21 mouse cellular contexts compared by ENCODE assay signal in the genomic region with DNA sequence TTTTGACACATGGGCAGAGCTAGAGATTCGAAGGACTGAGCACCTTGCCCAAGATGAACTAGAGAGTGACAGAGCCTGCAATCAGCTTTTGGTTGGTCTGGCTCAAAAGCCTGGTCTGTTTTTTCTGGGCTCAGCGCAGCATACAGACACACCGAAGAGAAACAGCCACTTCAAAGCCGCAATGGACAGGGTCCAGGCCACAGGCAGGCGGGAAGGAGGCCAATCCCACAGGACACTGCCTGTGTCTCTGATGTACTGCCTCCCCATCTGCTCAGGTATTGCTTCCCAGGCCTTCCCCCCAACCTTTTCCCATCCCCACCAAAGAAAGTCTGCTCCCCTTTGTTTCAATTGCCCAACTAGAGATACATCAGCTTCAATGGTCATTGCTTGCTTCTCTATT.
DNase-seq lines count a peak whose midpoint lies in the region; TF ChIP-seq lines count a peak whose summit lies in the region.
"Had no signal": no experiment of that assay in that cellular context is flagged by ENCODE, and none has a peak within 500 bp of the region (broad histone marks: within the 10 kb centered on the region; RNA-seq: fewer than 3 reads in every experiment).

No protein-coding gene starts in this region.

- no peak for TF ChIP-seq CTCF in layer of hippocampus, adult 2 months (conservative IDR thresholded peaks at IDR 0.05)

- H3K27ac ChIP-seq in layer of hippocampus, adult 2 months: peak overlapping the region; percentile 59
- H3K27ac ChIP-seq: embryonic facial prominence, embryonic 12.5 days; forebrain, embryonic 15.5 days; heart, embryonic 15.5 days; intestine, embryonic 15.5 days; liver, embryonic 14.5 days; lung, embryonic 15.5 days; macrophage had no signal

- H3K4me3 ChIP-seq in layer of hippocampus, adult 2 months: no peak overlapping the region
- H3K4me3 ChIP-seq: embryonic facial prominence, embryonic 12.5 days; erythroblast, embryonic 14.5 days; forebrain, embryonic 15.5 days; heart, embryonic 15.5 days; intestine, embryonic 15.5 days; lung, embryonic 15.5 days had no signal

- no peak for DNase-seq in layer of hippocampus, adult 2 months (ENCODE audit: low spot score in 2 of 2)
- DNase-seq in layer of hippocampus, postnatal 25 days (ENCODE audit: extremely low spot score in 1 of 2, low spot score in 1 of 2): no peak
- DNase-seq in 3134 (ENCODE audit: extremely low read depth, insufficient read length, low spot score): peak; percentile 54
- DNase-seq in brain, adult 2 months (ENCODE audit: low read depth, low spot score): peak; percentile 97
- peak; percentile 98 for DNase-seq in cerebellum, adult 9-10 months
- no peak for DNase-seq in lung, postnatal 14 days
- no peak for DNase-seq in B cell, adult 2 months
- DNase-seq: adrenal gland, postnatal 10 days; gastrocnemius, postnatal 14 days; heart, adult 18-20 months; heart, postnatal 4 days; spleen, adult 18-20 months; thymus, postnatal 25 days had no signal

Comparison
In these comparisons a context has a peak if more than half of its experiments do, and no peak if none do; other contexts are left out.
1. DNase-seq: peak in 3134 (single experiment), brain, adult 2 months (single experiment) and cerebellum, adult 9-10 months (single experiment); none in layer of hippocampus, adult 2 months (0 of 2), layer of hippocampus, postnatal 25 days (0 of 2), lung, postnatal 14 days (single experiment) and B cell, adult 2 months (0 of 2).